Mouse (Mus musculus): ENCODE results near the gene Mphosph6. TPM values are rescaled to one million over a fixed set of nuclear protein-coding genes. Genes with fewer than 3 reads are reported as not detected.

The Mphosph6 gene
- 10 to 100 TPM; 21.2 to 22.9 TPM for total RNA-seq (2021)
- long read RNA-seq, transcript Mphosph6-201 (5 exons, 1,068 nt) = major isoform, 8 of 11 reads
- long read RNA-seq, partial matches to known transcripts = 0 of 11 reads
- long read RNA-seq, other reads (novel, unspliced or antisense) = 1 of 11 reads

- peak; percentile 91 to 98 for DNase-seq (ENCODE audit: low spot score in 2 of 2)
These were observed at the start of gene Mphosph6 for GRCm38 (mm10) chr8:117801443-117802298. Gene Mphosph6 (minus strand): TSS chr8:117801943.

- no peak for DNase-seq (ENCODE audit: low spot score in 2 of 2)
These were observed 48.7 kb upstream of the Mphosph6 start for GRCm38 (mm10) chr8:117850420-117850819.

- no peak for DNase-seq (ENCODE audit: low spot score in 2 of 2)
These were observed 46.1 kb upstream of the Mphosph6 start for GRCm38 (mm10) chr8:117847865-117848264.

- DNase-seq (ENCODE audit: low spot score in 2 of 2) = no peak
These were observed 42.0 kb upstream of the Mphosph6 start for GRCm38 (mm10) chr8:117843694-117844093.

- no peak for DNase-seq (ENCODE audit: low spot score in 2 of 2)
These were observed 11.8 kb upstream of the Mphosph6 start for GRCm38 (mm10) chr8:117813524-117813923.

GRCm38 (mm10) chr8:117810676-117811075 lies 8.9 kb upstream of the Mphosph6 start:
- DNase-seq (ENCODE audit: low spot score in 2 of 2) = no peak

GRCm38 (mm10) chr8:117805419-117805818 lies 3.7 kb upstream of the Mphosph6 start:
- no peak for DNase-seq (ENCODE audit: low spot score in 2 of 2)

- DNase-seq (ENCODE audit: low spot score in 2 of 2) = no peak
These were observed 551 bp upstream of the Mphosph6 start for GRCm38 (mm10) chr8:117802299-117802689.

- no peak for DNase-seq (ENCODE audit: low spot score in 2 of 2)
These were observed 3.7 kb downstream of the Mphosph6 start for GRCm38 (mm10) chr8:117798066-117798465.

GRCm38 (mm10) chr8:117796464-117796863 lies 5.3 kb downstream of the Mphosph6 start:
- no peak for DNase-seq (ENCODE audit: low spot score in 2 of 2)

- no peak for DNase-seq (ENCODE audit: low spot score in 2 of 2)
These were observed 7.2 kb downstream of the Mphosph6 start for GRCm38 (mm10) chr8:117794581-117794980.

GRCm38 (mm10) chr8:117792616-117793144 lies 9.1 kb downstream of the Mphosph6 start:
- no peak for DNase-seq (ENCODE audit: low spot score in 2 of 2)

- DNase-seq (ENCODE audit: low spot score in 2 of 2) = no peak
These were observed 15.3 kb downstream of the Mphosph6 start for GRCm38 (mm10) chr8:117786428-117786827.

GRCm38 (mm10) chr8:117783021-117783420 lies 18.7 kb downstream of the Mphosph6 start:
- DNase-seq (ENCODE audit: low spot score in 2 of 2) = no peak

GRCm38 (mm10) chr8:117781375-117782129 lies 20.2 kb downstream of the Mphosph6 start:
- no peak for DNase-seq (ENCODE audit: low spot score in 2 of 2)

- no peak for DNase-seq (ENCODE audit: low spot score in 2 of 2)
These were observed 22.4 kb downstream of the Mphosph6 start for GRCm38 (mm10) chr8:117779344-117779743.

GRCm38 (mm10) chr8:117778531-117779322 lies 23.0 kb downstream of the Mphosph6 start:
- no peak for DNase-seq (ENCODE audit: low spot score in 2 of 2)

GRCm38 (mm10) chr8:117776075-117776474 lies 25.7 kb downstream of the Mphosph6 start:
- DNase-seq (ENCODE audit: low spot score in 2 of 2) = no peak

- DNase-seq (ENCODE audit: low spot score in 2 of 2) = no peak
These were observed 26.1 kb downstream of the Mphosph6 start for GRCm38 (mm10) chr8:117775626-117776025.

- DNase-seq (ENCODE audit: low spot score in 2 of 2) = no peak
These were observed 29.1 kb downstream of the Mphosph6 start for GRCm38 (mm10) chr8:117772597-117772996.

GRCm38 (mm10) chr8:117772126-117772525 lies 29.6 kb downstream of the Mphosph6 start:
- DNase-seq (ENCODE audit: low spot score in 2 of 2) = peak in 1 of 2 experiments; percentile 50

Data from layer of hippocampus, adult 18-20 months (tissue).